Mouse (Mus musculus) megakaryocyte, embryonic 14.5 days (primary cell): ENCODE measurements around the gene 2810004N23Rik.

Experiments
- FLI1 ChIP-seq: IDR thresholded peaks from 2 replicates; pipeline ENCODE4 v1.6.1; 2012; ENCODE audit warnings: low read length, inconsistent platforms, mixed read lengths
- GATA1 ChIP-seq: IDR thresholded peaks from 3 replicates; pipeline ENCODE4 v1.6.1; 2012; ENCODE audit warnings: mixed read lengths, low read length, inconsistent platforms, borderline replicate concordance

DNA sequence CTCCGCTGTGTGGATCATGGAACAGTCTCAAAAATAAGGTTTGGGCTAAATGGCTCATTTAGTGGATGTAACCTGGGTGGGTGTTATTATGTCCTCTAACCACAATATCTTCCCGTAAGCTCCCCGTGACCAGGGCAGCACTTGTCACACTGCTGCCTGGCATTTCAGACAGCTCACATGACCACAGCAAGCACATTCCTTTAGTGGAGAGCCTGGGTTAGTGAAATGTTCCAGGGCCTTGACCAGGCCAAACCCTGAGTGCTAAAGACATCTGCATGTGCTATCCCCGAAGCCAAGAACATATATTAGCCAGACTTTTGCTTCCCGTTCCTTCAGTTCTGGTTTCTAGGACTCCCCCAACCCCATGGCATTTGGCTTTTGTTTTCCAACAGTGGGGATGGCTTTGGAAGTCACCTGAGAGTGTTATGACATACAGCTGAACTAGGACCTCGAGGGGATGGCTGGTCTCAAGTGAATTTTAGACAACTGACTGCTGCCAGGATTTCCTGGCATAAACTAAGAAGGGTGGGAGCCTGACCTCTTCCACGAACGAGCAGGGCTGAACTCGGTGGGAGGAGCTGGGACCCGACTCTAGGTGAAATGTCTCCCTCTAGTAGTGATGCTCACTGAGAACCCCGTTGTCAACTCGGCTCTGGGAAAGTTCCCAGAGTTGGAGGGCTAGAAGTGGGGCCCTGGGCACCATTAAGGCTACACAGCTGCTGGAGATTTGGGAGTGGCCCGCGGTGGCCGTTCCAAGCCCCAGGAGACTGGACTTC is 29.3 kb downstream of the 2810004N23Rik start:
- TF ChIP-seq GATA1 (no peak), FLI1 (no peak)
